Mouse (Mus musculus): ENCODE results near the gene Arsg. TPM values are rescaled to one million over a fixed set of nuclear protein-coding genes. Genes with fewer than 3 reads are reported as not detected.

The Arsg gene
- polyA plus RNA-seq, 1 experiment: 4.0 TPM

- peaks cover 34% of the 10 kb centered on the region for H3K4me1 ChIP-seq (replicated peaks; ENCODE audit: control insufficient read depth, insufficient read depth, low read length)
- DNase-seq: no peak
- H3K27me3 ChIP-seq (ENCODE audit: control insufficient read depth, insufficient read depth, low read length): no peaks in the 10 kb centered on the region
- no peak overlapping the region for H3K27ac ChIP-seq (ENCODE audit: control insufficient read depth, insufficient read depth, low read length)
- H3K36me3 ChIP-seq (ENCODE audit: control insufficient read depth, insufficient read depth, low read length): peaks cover 5% of the 10 kb centered on the region; the same call in 1 of the 2 replicates
- H3K4me3 ChIP-seq (ENCODE audit: control insufficient read depth, insufficient read depth, low read length): no peak overlapping the region
- TF ChIP-seq CTCF (IDR thresholded peaks at IDR 0.05; ENCODE audit: borderline replicate concordance, control insufficient read depth, extremely low read depth, insufficient read depth, low read length, poor library complexity): no peak
- TF ChIP-seq POLR2A (IDR thresholded peaks at IDR 0.05; ENCODE audit: control insufficient read depth, extremely low read depth, insufficient read depth, low read length, poor library complexity): no peak
- 59% methylated on average over 8 of the region's 8 CpGs for WGBS
These were observed 36.3 kb upstream of the Arsg start for GRCm38 (mm10) chr11:109436889-109437288.

- peaks cover 5% of the 10 kb centered on the region; the same call in 1 of the 2 replicates for H3K36me3 ChIP-seq (ENCODE audit: control insufficient read depth, insufficient read depth, low read length)
- no peak overlapping the region for H3K27ac ChIP-seq (ENCODE audit: control insufficient read depth, insufficient read depth, low read length)
- H3K4me1 ChIP-seq (replicated peaks; ENCODE audit: control insufficient read depth, insufficient read depth, low read length): peaks cover 17% of the 10 kb centered on the region
- 55% methylated on average over 5 of the region's 5 CpGs for WGBS
- no peak for DNase-seq
- no peak overlapping the region for H3K4me3 ChIP-seq (ENCODE audit: control insufficient read depth, insufficient read depth, low read length)
- TF ChIP-seq POLR2A (IDR thresholded peaks at IDR 0.05; ENCODE audit: control insufficient read depth, extremely low read depth, insufficient read depth, low read length, poor library complexity) (no peak), CTCF (IDR thresholded peaks at IDR 0.05; ENCODE audit: borderline replicate concordance, control insufficient read depth, extremely low read depth, insufficient read depth, low read length, poor library complexity) (no peak)
- no peaks in the 10 kb centered on the region for H3K27me3 ChIP-seq (ENCODE audit: control insufficient read depth, insufficient read depth, low read length)
These were observed 34.0 kb upstream of the Arsg start for GRCm38 (mm10) chr11:109439209-109439608.

GRCm38 (mm10) chr11:109439829-109440340 is 33.3 kb upstream of the Arsg start:
- peak overlapping the region; percentile 38 for H3K27ac ChIP-seq (ENCODE audit: control insufficient read depth, insufficient read depth, low read length)
- peaks cover 2% of the 10 kb centered on the region; the same call in 1 of the 2 replicates for H3K36me3 ChIP-seq (ENCODE audit: control insufficient read depth, insufficient read depth, low read length)
- H3K4me1 ChIP-seq (replicated peaks; ENCODE audit: control insufficient read depth, insufficient read depth, low read length): peaks cover 14% of the 10 kb centered on the region
- H3K4me3 ChIP-seq (ENCODE audit: control insufficient read depth, insufficient read depth, low read length): peak overlapping the region; percentile 53
- peak; percentile 84 for DNase-seq
- H3K27me3 ChIP-seq (ENCODE audit: control insufficient read depth, insufficient read depth, low read length): no peaks in the 10 kb centered on the region
- 2% methylated on average over 32 of the region's 32 CpGs for WGBS
- TF ChIP-seq POLR2A (IDR thresholded peaks at IDR 0.05; ENCODE audit: control insufficient read depth, extremely low read depth, insufficient read depth, low read length, poor library complexity) (no peak), CTCF (IDR thresholded peaks at IDR 0.05; ENCODE audit: borderline replicate concordance, control insufficient read depth, extremely low read depth, insufficient read depth, low read length, poor library complexity) (no peak)

GRCm38 (mm10) chr11:109440641-109441040 is 32.5 kb upstream of the Arsg start:
- Histone ChIP-seq H3K36me3 (ENCODE audit: control insufficient read depth, insufficient read depth, low read length) (no peaks in the 10 kb centered on the region), H3K4me1 (replicated peaks; ENCODE audit: control insufficient read depth, insufficient read depth, low read length) (peaks cover 14% of the 10 kb centered on the region), H3K4me3 (ENCODE audit: control insufficient read depth, insufficient read depth, low read length) (no peak overlapping the region), H3K27ac (ENCODE audit: control insufficient read depth, insufficient read depth, low read length) (no peak overlapping the region), H3K27me3 (ENCODE audit: control insufficient read depth, insufficient read depth, low read length) (no peaks in the 10 kb centered on the region)
- TF ChIP-seq CTCF (IDR thresholded peaks at IDR 0.05; ENCODE audit: borderline replicate concordance, control insufficient read depth, extremely low read depth, insufficient read depth, low read length, poor library complexity) (no peak), POLR2A (IDR thresholded peaks at IDR 0.05; ENCODE audit: control insufficient read depth, extremely low read depth, insufficient read depth, low read length, poor library complexity) (no peak)
- no peak for DNase-seq
- WGBS: 59% methylated on average over 4 of the region's 4 CpGs

- 77% methylated on average over 3 of the region's 3 CpGs for WGBS
- Histone ChIP-seq H3K27me3 (ENCODE audit: control insufficient read depth, insufficient read depth, low read length) (no peaks in the 10 kb centered on the region), H3K36me3 (ENCODE audit: control insufficient read depth, insufficient read depth, low read length) (no peaks in the 10 kb centered on the region), H3K27ac (ENCODE audit: control insufficient read depth, insufficient read depth, low read length) (no peak overlapping the region), H3K4me1 (replicated peaks; ENCODE audit: control insufficient read depth, insufficient read depth, low read length) (peaks cover 14% of the 10 kb centered on the region), H3K4me3 (ENCODE audit: control insufficient read depth, insufficient read depth, low read length) (no peak overlapping the region)
- TF ChIP-seq CTCF (IDR thresholded peaks at IDR 0.05; ENCODE audit: borderline replicate concordance, control insufficient read depth, extremely low read depth, insufficient read depth, low read length, poor library complexity) (no peak), POLR2A (IDR thresholded peaks at IDR 0.05; ENCODE audit: control insufficient read depth, extremely low read depth, insufficient read depth, low read length, poor library complexity) (no peak)
- DNase-seq: peak; percentile 58
These were observed 32.1 kb upstream of the Arsg start for GRCm38 (mm10) chr11:109441119-109441518.

- H3K4me1 ChIP-seq (replicated peaks; ENCODE audit: control insufficient read depth, insufficient read depth, low read length): peaks cover 14% of the 10 kb centered on the region
- TF ChIP-seq CTCF (IDR thresholded peaks at IDR 0.05; ENCODE audit: borderline replicate concordance, control insufficient read depth, extremely low read depth, insufficient read depth, low read length, poor library complexity): no peak
- no peak for TF ChIP-seq POLR2A (IDR thresholded peaks at IDR 0.05; ENCODE audit: control insufficient read depth, extremely low read depth, insufficient read depth, low read length, poor library complexity)
- 34% methylated on average over 5 of the region's 5 CpGs for WGBS
- no peak for DNase-seq
- H3K27me3 ChIP-seq (ENCODE audit: control insufficient read depth, insufficient read depth, low read length): no peaks in the 10 kb centered on the region
- no peak overlapping the region for H3K27ac ChIP-seq (ENCODE audit: control insufficient read depth, insufficient read depth, low read length)
- no peaks in the 10 kb centered on the region for H3K36me3 ChIP-seq (ENCODE audit: control insufficient read depth, insufficient read depth, low read length)
- H3K4me3 ChIP-seq (ENCODE audit: control insufficient read depth, insufficient read depth, low read length): no peak overlapping the region
These were observed 30.9 kb upstream of the Arsg start for GRCm38 (mm10) chr11:109442166-109442730.
